Mouse (Mus musculus) C2C12 (cell line): Measurements from ENCODE around the gene Nav1.

Source experiments
- CTCF ChIP-seq: IDR thresholded peaks from one replicate; pipeline ENCODE4 v1.5.1; 2011; ENCODE audit not compliant: control insufficient read depth, insufficient read depth, insufficient read length
- USF1 ChIP-seq: IDR thresholded peaks from one replicate; pipeline ENCODE4 v1.6.1; 2011; ENCODE audit warnings: low read depth, mild to moderate bottlenecking, control low read depth, moderate library complexity

DNA sequence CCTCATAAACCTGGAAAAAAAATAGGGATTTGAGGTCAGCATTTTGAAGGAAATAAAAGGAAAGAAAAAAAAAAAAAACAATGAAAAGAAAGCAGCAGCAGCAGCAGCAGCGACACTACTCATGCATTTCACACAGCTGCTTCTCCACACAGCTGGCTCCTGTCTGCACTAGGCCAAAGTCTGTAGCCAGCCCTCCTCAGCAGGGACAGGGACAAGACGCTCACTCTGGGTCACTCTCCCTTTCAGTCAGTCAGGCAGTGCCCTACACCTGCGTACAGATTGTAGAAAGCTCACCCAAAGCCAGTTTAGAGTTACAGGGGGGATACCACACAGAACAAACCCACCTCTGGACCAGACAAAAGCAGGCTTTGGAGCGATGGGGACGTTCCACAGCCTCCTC is 149.2 kb downstream of the Nav1 start:
- TF ChIP-seq CTCF = no peak
- no peak for TF ChIP-seq USF1
